Mouse (Mus musculus): ENCODE measurements at regions not wholly inside any gene's neighbourhood (a gene's known extent, or its start where the extent isn't known, plus 50 kb on each side); places are given as distances from the start of the nearest gene placed in this dataset.
"Not testable (repeated sequence)": the region's sequence is repeated elsewhere in the genome, so short reads cannot be mapped to it uniquely, and the experiment has no call there.

DNA sequence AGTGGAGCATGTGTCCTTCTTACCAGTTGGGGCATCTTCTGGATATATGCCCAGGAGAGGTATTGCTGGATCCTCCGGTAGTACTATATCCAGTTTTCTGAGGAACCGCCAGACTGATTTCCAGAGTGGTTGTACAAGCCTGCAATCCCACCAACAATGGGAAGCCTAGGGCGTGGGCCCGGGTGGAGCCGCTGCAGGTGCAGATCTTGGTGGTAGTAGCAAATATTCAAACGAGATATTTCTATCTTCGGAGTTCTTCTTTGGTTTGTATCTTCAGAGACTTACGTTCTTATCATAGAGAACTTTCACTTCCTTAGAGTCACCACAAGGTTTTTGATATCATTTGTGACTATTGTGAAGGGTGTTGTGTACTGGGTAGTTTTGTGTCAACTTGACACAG lies 60.2 kb upstream of the Btbd35f28 start:
- H3K4me3 ChIP-seq, H3K27ac ChIP-seq: not testable (repeated sequence)
- DNase-seq (ENCODE audit: low spot score in 2 of 2): peak; percentile 0 to 27
